Mouse (Mus musculus) liver, embryonic 14.5 days (tissue): ENCODE measurements around the gene Rab39.

Source experiments
- CTCF ChIP-seq: IDR thresholded peaks from 2 replicates; pipeline ENCODE4 v1.5.1; 2016; ENCODE audit warnings: antibody characterized with exemption, low read depth, control low read depth
- EP300 ChIP-seq: IDR thresholded peaks from 2 replicates; pipeline ENCODE4 v1.6.1; 2016; ENCODE audit warnings: antibody characterized with exemption, low read depth

- TF ChIP-seq CTCF = no peak
- TF ChIP-seq EP300 = no peak
These were observed 29.1 kb downstream of the Rab39 start for GRCm38 (mm10) chr9:53676921-53677320.
